Mouse (Mus musculus) yolk sac, embryonic 10.5 days (tissue): ENCODE results near the gene Gpr149.
A peak's percentile ranks its signal among the peaks of the same experiment; 100 is the strongest.

Source experiments
- DNase-seq: peaks from one replicate; pipeline ENCODE4 v3.0.0-alpha.2; 2017; ENCODE audit warnings: low spot score

The Gpr149 gene

DNA sequence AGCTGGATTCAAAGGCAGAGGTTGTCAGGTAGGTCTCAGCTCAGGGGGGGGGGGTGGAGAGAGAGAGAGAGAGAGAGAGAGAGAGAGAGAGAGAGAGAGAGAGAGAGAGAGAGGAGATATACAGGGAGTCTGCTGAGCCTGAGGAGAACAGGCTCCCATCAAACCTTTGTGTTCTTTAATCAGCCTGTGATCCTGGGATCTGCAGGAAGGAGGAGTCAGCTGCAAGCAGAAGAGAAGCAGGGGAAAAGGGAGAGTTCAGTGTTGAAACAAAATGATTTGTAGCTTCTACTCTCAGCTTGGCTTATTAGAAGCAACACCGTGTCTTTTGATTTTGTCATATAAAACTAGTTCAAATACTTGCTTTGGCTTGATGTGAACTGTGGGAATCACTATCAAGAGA lies at the start of gene Gpr149:
Gpr149 (minus strand) TSS at position 168 of the 400 bp plus-strand sequence.
- DNase-seq: no peak

DNA sequence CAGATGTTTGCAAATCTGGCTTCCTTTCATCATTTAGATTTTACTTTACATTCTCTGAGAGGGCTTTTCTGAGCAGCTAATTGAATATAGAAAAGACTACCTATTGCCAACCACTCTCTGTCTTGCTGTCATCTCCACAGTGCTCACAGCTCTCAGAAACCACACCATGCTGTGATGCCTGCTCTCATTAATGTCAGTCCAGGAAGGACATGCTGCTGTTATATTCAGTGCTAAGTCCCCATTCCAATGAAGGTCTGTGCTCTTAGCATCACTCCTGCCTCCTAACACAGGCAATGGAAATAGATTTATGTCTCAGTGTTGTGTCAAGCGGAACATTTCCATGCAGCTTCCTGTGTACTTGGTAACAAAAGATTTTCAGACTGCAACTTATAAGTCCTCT lies 45.6 kb upstream of the Gpr149 start:
- DNase-seq: no peak

DNA sequence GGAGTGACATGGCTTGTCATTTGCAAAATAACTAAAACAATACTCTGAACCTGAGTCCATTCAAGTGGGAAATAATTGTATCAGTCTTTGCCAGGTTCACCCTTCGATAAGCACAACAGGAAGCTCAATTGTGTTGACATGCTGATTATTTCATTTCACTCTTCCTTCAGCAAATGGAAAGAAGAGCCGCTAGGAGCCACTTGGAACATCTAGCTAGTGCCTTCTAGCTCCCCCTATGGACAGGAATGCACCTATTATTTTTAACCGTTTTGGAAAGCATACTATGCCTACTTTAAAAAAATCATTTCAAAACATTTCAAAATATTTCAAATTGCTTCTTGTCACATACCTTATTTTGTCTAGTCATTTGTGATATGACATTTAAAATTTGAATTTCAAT lies 5.9 kb upstream of the Gpr149 start:
- DNase-seq: no peak

DNA sequence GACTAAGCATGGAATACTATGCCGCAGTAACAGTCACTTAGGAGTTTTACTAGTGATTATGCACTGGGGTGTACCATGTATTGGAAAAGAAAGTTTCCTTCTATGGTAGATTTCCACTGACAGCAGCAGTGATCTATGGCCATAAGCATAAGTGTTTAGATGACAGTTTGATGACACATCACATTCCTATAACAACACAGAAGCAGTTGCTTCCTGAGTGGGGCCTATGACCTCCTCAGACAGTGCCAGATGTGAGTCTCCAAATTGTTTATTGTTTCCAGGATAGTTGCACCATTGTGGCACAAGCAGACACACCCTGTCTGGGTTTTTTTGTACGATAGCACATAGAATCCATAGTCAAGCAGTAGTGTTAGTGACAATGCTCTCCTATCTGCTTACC lies 991 bp upstream of the Gpr149 start:
- no peak for DNase-seq

DNA sequence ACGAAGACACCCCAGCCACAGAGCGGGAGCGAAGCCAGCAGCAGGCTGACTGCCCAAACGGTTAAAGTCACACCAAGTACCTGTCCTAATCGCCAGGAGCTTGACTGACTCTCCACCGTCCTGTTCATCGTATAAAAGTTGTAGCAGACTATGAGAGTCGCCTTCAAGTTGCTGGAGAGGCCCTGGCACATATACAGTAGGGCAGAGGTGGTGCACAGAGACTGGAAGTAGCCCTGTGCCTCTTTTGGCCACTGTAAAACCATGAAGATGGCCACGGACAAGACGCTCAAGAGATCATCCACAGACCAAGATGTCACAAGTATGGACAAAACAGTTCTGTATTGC lies 921 bp downstream of the Gpr149 start:
- DNase-seq: no peak

DNA sequence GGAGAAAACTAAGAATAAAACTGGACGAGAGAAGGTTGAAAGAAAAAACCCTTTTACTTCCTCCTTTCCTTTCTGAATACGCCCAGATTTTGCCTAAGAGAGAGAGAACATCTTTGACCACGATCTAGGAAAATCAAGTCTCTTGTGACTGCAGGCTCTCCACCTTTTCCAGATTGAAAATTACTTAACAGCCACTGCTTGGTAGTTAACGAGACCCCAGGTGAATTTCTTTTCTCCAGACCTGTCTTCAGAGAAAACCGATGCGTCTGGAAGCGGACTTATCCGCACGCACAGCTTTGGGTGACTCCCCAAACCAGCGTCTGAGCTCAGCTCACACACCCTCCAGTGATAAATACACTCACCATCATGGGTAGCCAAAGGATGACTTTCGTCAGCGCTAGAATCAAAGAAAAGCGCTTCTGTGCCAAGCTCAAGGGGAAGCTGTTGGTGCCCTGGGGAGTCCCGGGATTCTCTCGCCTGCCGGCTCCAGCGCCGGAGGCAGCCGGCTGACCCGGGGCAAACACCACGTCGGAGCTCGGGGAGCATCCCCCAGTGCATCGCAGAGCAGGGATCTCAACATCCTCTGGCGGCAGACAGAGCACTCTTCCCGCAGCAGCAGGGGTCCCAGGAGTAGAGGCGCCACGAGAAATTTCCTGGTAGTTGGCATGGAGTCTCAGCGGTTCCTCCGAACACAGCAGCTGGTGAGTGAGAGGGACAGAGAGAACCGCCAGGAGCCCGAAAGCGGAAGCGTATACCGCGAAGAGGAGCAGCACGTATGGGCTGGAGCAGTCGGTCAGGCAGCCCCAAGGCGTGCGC lies 1.5 kb downstream of the Gpr149 start:
- DNase-seq: peak; percentile 2

DNA sequence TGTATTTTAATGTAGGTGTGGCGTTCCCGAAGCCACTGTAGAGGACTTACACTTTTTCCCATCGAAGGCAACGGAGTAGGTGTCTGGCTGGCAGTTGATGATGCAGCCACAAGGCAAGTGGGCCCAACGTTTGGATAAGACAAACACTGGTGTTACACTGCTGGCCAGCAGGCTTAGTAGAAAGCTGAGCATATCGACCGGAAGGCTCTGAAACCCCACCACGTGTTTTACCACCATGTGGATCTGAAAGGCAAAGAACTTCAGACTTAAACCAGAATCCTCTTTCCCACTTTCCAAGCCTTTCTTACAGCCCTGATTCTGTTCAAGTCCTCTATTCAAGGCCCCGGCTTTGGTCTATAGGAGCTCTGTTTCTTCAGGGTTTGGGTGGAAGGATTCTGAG lies 2.5 kb downstream of the Gpr149 start:
- DNase-seq: no peak

DNA sequence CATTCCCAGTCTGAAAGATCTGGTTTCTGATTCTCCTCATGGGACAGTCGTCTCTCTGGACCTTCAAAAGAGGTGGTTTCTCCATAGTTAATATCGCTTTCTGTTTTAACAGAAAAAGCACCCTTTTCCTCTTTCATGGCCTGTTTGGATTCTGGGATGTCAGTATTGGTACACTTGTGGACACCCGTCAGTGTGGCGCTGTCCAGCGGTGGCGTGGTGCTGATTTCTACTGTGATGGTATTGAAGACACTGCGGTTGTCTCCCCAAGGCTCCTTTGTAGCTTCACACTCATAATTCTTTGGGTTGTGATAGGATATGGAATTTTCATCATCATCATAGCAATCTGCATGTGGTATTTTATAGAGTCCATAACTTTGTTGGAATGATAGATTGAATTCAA lies 10.1 kb downstream of the Gpr149 start:
- peak; percentile 14 for DNase-seq

DNA sequence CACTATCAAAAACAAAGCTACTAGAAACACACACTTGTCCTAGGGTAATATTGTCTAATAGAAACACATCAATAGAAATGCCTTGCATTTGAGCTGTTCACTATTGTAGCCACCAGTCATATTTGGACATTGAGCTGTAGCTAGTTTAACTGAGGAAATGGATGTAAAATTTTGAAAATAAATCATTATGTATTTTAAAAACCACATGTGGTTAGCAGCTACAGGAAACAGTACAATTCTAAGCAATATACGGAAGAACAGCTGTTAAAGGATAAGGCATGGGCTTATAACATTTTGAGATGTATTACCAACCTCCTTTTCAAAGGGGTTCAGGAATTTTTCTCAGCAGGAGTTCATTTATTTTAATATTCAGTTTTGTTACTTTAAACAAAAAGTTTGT lies 19.9 kb downstream of the Gpr149 start:
- no peak for DNase-seq

DNA sequence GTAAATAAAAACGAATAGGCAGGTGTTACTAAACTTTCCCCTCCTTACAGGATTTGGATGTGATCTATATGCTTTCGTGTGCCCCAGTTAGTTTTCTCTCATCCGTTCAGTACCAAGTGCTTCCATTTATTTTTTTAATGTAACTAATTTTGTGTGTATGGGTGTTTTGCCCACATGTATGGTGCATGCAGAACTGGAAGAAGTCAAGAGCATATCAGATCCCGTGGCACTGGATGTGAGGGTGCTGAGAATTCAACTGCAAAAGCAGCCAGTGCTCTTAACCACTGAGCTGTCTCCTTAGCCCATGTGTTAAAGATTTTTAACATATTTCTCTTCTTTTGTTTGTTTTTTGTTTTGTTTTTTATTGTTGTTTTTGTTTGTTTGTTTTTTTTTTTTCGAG lies 77.3 kb downstream of the Gpr149 start:
- no peak for DNase-seq

DNA sequence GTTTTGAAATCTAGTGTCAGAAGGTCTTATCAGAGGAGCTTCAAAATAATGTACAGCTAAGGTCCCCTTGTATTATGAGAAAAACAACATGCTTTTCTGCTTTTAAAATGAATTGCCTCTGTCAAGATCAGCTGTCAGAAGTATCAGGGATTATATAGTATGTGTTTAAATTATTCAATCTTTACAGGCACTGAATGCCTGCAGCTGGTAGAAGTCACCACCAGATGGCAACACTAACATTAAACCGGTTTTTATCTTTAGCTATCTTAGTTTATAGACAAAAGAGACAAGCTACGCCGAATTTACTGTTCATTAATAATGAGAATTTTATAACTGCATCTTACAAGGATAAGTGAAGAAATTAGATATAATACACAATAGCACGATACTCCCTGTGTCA lies 77.8 kb downstream of the Gpr149 start:
- DNase-seq: no peak

DNA sequence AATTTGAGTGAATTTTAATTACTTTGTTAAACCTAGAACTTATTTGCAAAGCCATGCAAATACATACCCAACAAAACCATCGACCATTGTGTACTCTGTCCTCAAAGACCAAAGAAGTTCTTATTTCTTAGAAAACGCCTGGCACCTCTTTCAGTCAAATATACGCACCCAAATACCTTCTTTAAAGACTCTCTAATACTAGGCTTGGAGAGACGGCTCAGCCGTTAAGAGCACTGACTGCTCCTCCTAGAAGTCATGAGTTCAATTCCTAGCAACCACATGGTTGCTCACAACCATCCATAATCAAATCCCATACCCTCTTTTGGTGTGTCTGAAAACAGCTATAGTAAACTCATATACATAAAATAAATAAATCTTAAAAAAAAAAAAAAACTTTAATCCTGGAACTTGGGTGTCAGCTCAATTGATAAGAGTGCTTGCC lies 97.7 kb downstream of the Gpr149 start:
- no peak for DNase-seq

DNA sequence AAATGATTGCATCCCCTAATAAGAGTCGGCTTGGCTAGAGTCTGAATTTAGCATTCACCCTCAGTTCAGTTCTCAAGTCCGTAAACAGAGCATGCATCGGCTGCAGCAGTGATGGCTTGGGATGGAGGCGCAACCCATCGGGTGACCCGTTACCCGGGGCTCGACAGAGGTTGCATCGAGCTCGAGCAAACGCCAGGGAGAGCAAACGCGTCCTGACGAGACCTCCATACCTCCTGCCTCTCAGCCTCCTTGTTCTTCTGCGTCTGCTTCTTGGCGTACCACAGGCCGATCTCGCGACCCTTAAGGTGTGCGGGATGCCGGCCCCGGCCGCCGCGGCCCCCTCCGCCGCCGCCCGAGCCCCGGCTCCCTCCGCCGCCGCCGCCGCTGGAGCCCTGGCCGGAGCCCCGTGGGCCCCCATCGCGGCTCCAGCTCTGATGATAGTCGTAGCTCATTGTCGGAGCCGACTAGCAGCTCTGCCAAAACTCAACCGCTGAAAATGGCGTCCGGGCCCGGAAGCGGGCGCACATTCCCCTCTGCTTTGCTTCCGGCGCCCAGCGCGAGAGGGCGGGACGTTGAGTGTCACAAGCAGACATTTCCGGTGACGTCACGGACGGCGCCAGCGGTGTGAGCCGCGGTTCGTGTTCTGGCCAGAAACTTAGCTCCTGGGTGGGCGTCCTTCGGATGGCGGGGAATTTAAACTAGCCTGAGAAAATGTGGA lies 98.3 kb downstream of the Gpr149 start, which contains the start of gene Dhx36:
Dhx36 (minus strand) TSS at position 517 of the 718 bp plus-strand sequence.
- DNase-seq: peak; percentile 90

DNA sequence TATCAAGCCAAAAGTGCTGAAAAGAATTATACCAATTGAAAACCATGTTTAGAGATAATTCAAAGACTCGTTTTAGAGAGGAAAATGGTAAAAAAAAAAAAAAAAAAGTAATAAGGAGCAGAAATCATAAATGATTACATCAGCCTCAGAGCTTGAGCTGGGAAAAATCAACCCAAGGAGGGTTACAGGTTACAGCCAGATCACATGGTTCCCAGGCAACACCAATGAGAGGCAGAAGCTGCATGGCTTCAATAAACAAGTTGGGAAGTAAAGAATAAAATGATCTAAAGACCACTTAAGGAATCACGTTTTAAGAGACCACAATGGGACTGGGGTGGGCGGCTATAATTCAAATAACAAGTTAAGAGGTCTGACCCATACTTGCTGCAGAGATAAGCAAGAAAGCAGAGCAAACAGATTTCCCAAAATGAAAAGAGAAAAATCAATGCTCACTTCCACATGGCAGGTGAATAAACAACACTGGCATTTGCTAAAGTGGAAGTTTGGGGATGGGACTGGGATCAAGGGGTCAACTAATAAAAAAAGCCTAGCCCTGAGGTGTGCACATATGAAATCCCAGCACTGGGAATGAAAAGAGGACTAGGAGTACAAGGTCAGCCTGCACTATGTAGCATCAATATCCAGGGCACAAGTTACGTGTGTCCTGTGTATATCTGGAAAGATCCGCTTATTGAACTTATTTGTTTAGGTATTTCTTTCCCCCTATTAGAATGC lies 99.6 kb downstream of the Gpr149 start:
- DNase-seq: no peak

DNA sequence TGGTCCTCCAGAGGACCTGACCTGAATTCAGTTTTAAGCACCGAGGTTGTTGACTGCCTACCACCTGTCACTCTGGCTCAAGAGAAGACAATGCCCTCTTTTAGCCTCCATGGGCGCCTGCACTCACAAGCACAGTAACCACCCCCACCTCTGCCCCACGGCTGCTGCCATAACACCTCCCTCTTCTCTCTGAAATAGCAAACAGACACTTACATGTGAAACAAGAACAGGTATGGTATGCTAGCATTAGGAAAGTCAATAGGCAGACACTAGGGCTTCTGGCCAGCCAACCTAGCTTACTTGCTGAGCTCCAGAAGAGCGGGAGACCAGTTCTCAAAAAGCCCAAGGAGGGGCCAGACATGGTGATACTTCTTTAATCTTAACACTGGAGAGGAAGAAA lies 105.6 kb downstream of the Gpr149 start:
- DNase-seq: no peak

DNA sequence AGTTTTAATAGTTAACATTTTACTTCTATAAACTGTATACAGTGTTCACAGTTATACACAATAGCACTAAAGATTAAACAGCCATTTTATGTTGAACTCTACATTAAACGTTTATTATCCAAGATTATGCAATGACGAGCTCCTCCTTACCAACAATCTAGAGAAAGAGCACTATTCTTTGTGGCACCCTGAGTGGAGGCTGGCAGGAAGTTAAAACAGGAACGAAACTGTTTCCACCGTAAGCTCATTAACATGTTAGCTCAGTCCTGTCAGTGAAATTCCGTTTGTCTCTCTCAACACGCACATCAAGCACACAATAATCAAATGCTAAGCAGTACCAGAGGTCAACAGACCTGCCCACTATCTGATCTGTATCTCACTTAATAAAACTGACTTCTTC lies 112.4 kb downstream of the Gpr149 start:
- DNase-seq: no peak

DNA sequence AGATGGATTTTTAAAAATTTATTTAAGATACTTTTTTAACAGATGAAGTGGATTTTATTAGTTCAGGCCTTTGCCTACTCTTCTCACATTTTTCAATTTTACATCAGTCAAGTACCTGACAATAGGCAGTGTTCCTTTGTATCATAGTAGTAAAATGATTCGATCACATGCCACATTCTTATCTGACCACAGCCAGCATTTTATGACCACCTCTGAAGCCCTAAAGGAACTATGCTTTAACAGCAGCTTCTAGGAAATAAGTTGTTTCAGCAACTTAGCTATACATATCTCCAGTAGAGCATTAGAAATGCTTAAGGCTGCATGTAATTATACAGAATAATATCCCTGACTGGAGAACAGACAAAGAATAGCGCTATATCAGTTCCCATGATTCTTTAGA lies 120.6 kb downstream of the Gpr149 start:
- no peak for DNase-seq
